Mouse (Mus musculus) B cell, adult (primary cell): ENCODE measurements around the gene Pkd1l1. TPM values are rescaled to one million over a fixed set of nuclear protein-coding genes. Genes with fewer than 3 reads are reported as not detected.

Source experiments
- total RNA-seq: library from RNA; stranded (reverse); gene quantifications from 4 replicates; pipeline ENCODE4 v1.2.4, GENCODE M21; 2023; ENCODE audit not compliant: inconsistent age

The Pkd1l1 gene
- 0.29 to 0.87 TPM (median 0.38 TPM) in 3 of 4 replicates, not detected in the other for total RNA-seq

GRCm38 (mm10) chr11:8973166-8973565, at the start of gene Pkd1l1:
Pkd1l1 (minus strand) TSS chr11:8973266.

GRCm38 (mm10) chr11:9010853-9011339, 37.8 kb upstream of the Pkd1l1 start, which contains the start of gene Hus1:
Hus1 (minus strand) TSS chr11:9011191.

Other genes starting within 250 kb of the Pkd1l1 start
- 13.5 to 20.0 TPM (median 14.5 TPM) in 4 replicates for gene Hus1, start 37.9 kb upstream of the Pkd1l1 start, total RNA-seq
- gene Gm11992, start 75.3 kb upstream of the Pkd1l1 start, total RNA-seq, result not detected in 4 replicates
- gene Sun3, start 75.7 kb upstream of the Pkd1l1 start, total RNA-seq, result not detected in 4 replicates
- not detected in 4 replicates for gene Upp1, start 144.8 kb upstream of the Pkd1l1 start, total RNA-seq
- 0.03 TPM in 2 of 4 replicates, not detected in the others for gene Abca13, start 218.7 kb upstream of the Pkd1l1 start, total RNA-seq